8 mouse cellular contexts compared by ENCODE assay signal in the genomic region with DNA sequence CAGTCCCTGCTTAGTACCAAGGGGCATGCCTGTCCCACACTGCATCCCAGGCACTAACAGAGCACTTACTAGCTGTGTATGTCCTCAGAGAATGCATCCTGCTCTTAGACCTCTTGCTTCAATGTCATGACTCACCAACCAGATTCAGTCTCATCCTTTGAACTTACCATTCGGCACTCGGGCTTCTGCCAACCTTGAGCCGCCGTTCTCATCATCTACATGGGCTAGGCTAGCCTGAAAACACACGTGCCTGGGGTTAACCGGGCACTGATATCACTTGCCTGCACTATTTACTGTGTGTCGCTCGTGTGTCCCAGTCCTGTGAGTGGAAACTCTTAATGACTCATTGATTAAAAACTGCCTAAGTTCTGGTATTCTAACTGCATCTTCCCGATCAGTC.
"Had no signal": no experiment of that assay in that cellular context is flagged by ENCODE, and none has a peak within 500 bp of the region (broad histone marks: within the 10 kb centered on the region; RNA-seq: fewer than 3 reads in every experiment).

No protein-coding gene starts in this region.

- H3K9me3 ChIP-seq: liver, embryonic 13.5 days; midbrain, embryonic 12.5 days had no signal

- H3K4me3 ChIP-seq: liver, embryonic 13.5 days; midbrain, embryonic 12.5 days had no signal

- H3K4me1 ChIP-seq: liver, embryonic 13.5 days had no signal

- H3K9ac ChIP-seq: liver, embryonic 13.5 days; midbrain, embryonic 12.5 days had no signal

- H3K36me3 ChIP-seq: liver, embryonic 13.5 days; midbrain, embryonic 12.5 days had no signal

- DNase-seq: kidney, postnatal 14 days; kidney, postnatal 4 days; liver, embryonic 13.5 days; lung, adult 2 months; thymus, adult 18-20 months; thymus, postnatal 36 days had no signal

- H3K4me2 ChIP-seq: liver, embryonic 13.5 days; midbrain, embryonic 12.5 days had no signal

- H3K27me3 ChIP-seq: liver, embryonic 13.5 days; midbrain, embryonic 12.5 days had no signal

- H3K27ac ChIP-seq: liver, embryonic 13.5 days; macrophage; midbrain, embryonic 12.5 days had no signal
